Mouse (Mus musculus) forebrain, embryonic 11.5 days (tissue): ENCODE results near the gene Ccdc62. TPM values are rescaled to one million over a fixed set of nuclear protein-coding genes. Genes with fewer than 3 reads are reported as not detected.

Experiments
- ATAC-seq: fragments of 200-750 bp; cut with Nextera tagmentation; replicated peaks from 2 replicates; pipeline ENCODE4 v1.8.0; 2017; ENCODE audit warnings: moderate TSS enrichment; ENCODE audit not compliant: low FRiP score
- DNase-seq: peaks from one replicate; pipeline ENCODE4 v3.0.0-alpha.2; 2017; ENCODE audit warnings: low spot score
- H3K27ac ChIP-seq: fragments of 300-500 bp; sonication (generic); 2 replicates; pipeline ENCODE4 v1.5.1; 2014; ENCODE audit warnings: low read depth, low read length
- H3K27me3 ChIP-seq: fragments of 300-500 bp; sonication (generic); 2 replicates; pipeline ENCODE4 v1.6.1; 2014; ENCODE audit warnings: mild to moderate bottlenecking, low read length, mixed read lengths; ENCODE audit not compliant: control insufficient read depth, insufficient read depth
- H3K36me3 ChIP-seq: fragments of 300-500 bp; sonication (generic); 2 replicates; pipeline ENCODE4 v1.6.1; 2014; ENCODE audit warnings: mild to moderate bottlenecking, low read length, moderate library complexity, mixed read lengths; ENCODE audit not compliant: control insufficient read depth, insufficient read depth
- H3K4me1 ChIP-seq: fragments of 300-500 bp; sonication (generic); replicated peaks from 2 replicates; pipeline ENCODE4 v1.6.1; 2014; ENCODE audit warnings: low read length, mixed read lengths; ENCODE audit not compliant: control insufficient read depth, insufficient read depth
- H3K4me2 ChIP-seq: fragments of 300-500 bp; sonication (generic); 2 replicates; pipeline ENCODE4 v1.6.1; 2014; ENCODE audit warnings: low read depth, mild to moderate bottlenecking, low read length, moderate library complexity, mixed read lengths; ENCODE audit not compliant: severe bottlenecking
- H3K4me3 ChIP-seq: fragments of 300-500 bp; sonication (generic); 2 replicates; pipeline ENCODE4 v1.5.1; 2014; ENCODE audit warnings: low read depth, low read length
- H3K9ac ChIP-seq: fragments of 300-500 bp; sonication (generic); 2 replicates; pipeline ENCODE4 v1.6.1; 2014; ENCODE audit warnings: low read length
- H3K9me3 ChIP-seq: fragments of 300-500 bp; sonication (generic); 2 replicates; pipeline ENCODE4 v1.6.1; 2016; ENCODE audit warnings: low read length, mixed read lengths; ENCODE audit not compliant: control insufficient read depth
- WGBS: fragments of 180-500 bp; shearing (Covaris S2); extraction: QIAGEN DNeasy Blood & Tissue Kit; methylation state at CpG from one replicate; pipeline ENCODE4 v1.1.7; 2014; 5-methylcytosine and 5-hydroxymethylcytosine counted together
- polyA plus RNA-seq: library from polyadenylated mRNA; unstranded; fragments of >200 nt; fragmentation: Nextera tagmentation; extraction: Ambion mirVana; gene quantifications from 2 replicates; pipeline ENCODE4 v1.2.1, GENCODE M21; 2014

Gene Ccdc62
- polyA plus RNA-seq, 1 experiment from 2014 or later: 3.9 TPM

DNA sequence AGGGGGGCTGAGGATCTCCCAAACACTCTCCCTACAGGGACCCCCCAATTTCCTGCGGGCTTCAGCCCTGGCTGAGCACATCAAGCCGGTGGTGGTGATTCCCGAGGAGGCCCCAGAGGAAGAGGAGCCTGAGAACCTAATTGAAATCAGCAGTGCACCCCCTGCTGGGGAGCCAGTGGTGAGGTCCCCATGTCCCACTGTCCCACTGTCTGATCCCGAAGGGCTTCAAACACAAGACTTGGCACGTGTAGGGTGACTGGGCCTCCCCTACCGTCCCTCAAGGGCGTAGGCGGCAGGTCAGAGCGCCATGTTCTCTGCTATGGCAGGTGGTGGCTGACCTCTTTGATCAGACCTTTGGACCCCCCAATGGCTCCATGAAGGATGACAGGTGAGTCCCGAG lies 65.7 kb downstream of the Ccdc62 start:
- no peaks in the 10 kb centered on the region for H3K27me3 ChIP-seq
- H3K9me3 ChIP-seq: no peaks in the 10 kb centered on the region
- no peak overlapping the region for H3K4me2 ChIP-seq
- 87% methylated on average over 10 of the region's 10 CpGs for WGBS
- H3K9ac ChIP-seq: no peak overlapping the region
- ATAC-seq (no peak), DNase-seq (no peak)
- no peak overlapping the region for H3K27ac ChIP-seq
- no peak overlapping the region for H3K4me3 ChIP-seq
- H3K36me3 ChIP-seq: no peaks in the 10 kb centered on the region
- H3K4me1 ChIP-seq: no peaks in the 10 kb centered on the region

DNA sequence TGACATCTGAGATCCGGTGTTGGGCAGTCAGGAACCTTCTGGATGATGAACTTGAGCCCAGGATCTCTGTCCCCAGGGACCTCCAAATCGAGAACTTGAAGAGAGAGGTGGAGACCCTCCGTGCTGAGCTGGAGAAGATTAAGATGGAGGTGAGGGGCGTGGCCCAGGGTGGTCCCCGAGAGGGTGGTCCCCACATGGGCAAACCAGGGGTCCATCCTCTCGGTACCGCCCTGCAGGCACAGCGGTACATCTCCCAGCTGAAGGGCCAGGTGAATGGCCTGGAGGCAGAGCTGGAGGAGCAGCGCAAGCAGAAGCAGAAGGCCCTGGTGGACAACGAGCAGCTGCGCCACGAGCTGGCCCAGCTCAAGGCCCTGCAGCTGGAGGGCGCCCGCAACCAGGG lies 66.2 kb downstream of the Ccdc62 start:
- ATAC-seq (no peak), DNase-seq (no peak)
- H3K4me3 ChIP-seq: no peak overlapping the region
- H3K4me2 ChIP-seq: no peak overlapping the region
- H3K36me3 ChIP-seq: no peaks in the 10 kb centered on the region
- no peaks in the 10 kb centered on the region for H3K27me3 ChIP-seq
- H3K4me1 ChIP-seq: no peaks in the 10 kb centered on the region
- WGBS: 92% methylated on average over 14 of the region's 14 CpGs
- H3K27ac ChIP-seq: no peak overlapping the region
- no peaks in the 10 kb centered on the region for H3K9me3 ChIP-seq
- H3K9ac ChIP-seq: no peak overlapping the region

DNA sequence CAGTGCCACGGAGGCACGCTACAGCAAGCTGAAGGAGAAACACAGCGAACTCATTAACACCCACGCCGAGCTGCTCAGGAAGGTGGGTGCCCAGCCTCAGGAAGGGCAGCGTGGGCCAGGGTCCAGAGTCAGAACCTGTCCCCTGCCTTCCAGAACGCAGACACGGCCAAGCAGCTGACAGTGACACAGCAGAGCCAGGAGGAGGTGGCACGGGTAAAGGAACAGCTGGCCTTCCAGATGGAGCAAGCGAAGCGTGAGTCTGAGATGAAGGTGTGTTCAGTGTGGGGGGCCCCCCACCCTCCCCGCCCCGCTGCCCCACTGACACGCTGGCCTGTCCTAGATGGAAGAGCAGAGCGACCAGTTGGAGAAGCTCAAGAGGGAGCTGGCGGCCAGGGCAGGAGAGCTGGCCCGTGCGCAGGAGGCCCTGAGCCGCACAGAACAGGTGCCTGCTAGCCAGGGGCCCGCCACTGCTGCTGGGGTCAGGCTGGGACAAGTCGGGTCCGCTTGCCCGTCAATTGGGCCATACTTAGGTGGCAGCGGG lies 66.8 kb downstream of the Ccdc62 start:
- no peak for DNase-seq
- Histone ChIP-seq H3K4me3 (no peak overlapping the region), H3K27me3 (no peaks in the 10 kb centered on the region), H3K4me1 (no peaks in the 10 kb centered on the region), H3K9ac (no peak overlapping the region), H3K4me2 (no peak overlapping the region), H3K36me3 (no peaks in the 10 kb centered on the region), H3K27ac (no peak overlapping the region), H3K9me3 (no peaks in the 10 kb centered on the region)
- no peak for ATAC-seq
- 88% methylated on average over 24 of the region's 24 CpGs for WGBS

DNA sequence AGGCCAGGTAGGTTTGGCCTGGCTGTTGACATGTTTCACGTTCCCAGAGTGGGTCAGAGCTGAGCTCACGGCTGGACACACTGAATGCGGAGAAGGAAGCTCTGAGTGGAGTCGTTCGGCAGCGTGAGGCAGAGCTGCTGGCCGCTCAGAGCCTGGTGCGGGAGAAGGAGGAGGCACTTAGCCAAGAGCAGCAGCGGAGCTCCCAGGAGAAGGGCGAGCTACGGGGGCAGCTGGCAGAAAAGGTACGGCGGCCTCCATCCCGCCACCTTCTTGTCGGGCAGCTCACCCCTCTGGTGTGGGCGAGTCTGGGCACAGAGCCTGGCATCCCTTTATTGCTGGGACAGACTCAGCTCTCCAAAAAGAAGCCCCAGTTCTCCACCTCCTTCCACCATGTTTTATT lies 67.3 kb downstream of the Ccdc62 start:
- 86% methylated on average over 16 of the region's 16 CpGs for whole genome bisulfite sequencing
- no peaks in the 10 kb centered on the region for H3K9me3 ChIP-seq
- DNase-seq: no peak
- H3K27me3 ChIP-seq: no peaks in the 10 kb centered on the region
- no peak for ATAC-seq
- no peak overlapping the region for H3K9ac ChIP-seq
- no peak overlapping the region for H3K4me2 ChIP-seq
- H3K36me3 ChIP-seq: no peaks in the 10 kb centered on the region
- H3K27ac ChIP-seq: no peak overlapping the region
- H3K4me1 ChIP-seq: no peaks in the 10 kb centered on the region
- no peak overlapping the region for H3K4me3 ChIP-seq

DNA sequence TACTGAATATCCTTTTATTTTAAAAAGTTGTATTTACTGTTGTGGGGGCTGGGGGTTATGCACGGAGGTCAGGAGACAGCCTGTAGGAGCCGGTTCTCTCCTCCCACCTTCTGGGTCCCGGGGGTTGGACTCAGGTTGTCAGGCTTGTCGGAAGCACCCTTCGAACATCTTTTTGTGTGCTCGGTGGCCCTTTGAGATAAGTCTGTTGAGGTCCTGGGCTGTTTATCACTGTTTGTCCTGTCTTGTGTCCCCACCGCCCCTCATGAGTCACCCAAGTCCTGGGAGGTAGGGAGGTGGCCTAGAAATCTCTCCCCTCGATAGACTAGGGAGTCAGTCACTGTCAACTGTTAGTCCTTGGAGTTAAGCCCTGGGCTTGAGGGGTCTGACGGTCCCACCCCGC lies 67.9 kb downstream of the Ccdc62 start:
- Histone ChIP-seq H3K36me3 (no peaks in the 10 kb centered on the region), H3K27ac (no peak overlapping the region), H3K4me3 (no peak overlapping the region), H3K4me2 (no peak overlapping the region), H3K9ac (no peak overlapping the region), H3K9me3 (no peaks in the 10 kb centered on the region), H3K4me1 (no peaks in the 10 kb centered on the region), H3K27me3 (no peaks in the 10 kb centered on the region)
- DNase-seq: no peak
- WGBS: 90% methylated on average over 10 of the region's 10 CpGs
- ATAC-seq: no peak

DNA sequence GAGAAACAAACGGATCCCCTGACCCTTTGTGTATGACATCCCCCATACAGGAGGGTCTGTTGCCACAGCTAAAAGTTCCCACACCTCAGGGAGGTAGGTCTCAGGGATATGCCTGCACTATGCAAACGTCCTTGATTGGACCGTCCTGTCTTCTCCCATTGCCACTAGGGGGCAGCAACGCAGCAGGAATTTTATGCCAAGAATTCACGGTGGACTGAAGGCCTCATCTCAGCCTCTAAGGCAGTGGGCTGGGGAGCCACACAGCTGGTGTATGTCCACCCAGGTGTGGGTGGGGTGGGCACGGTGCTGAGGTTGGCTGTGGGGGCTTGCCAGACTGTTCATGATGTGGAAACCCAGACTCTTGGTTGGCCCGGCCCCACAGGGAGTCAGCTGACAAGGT lies 70.3 kb downstream of the Ccdc62 start:
- Histone ChIP-seq H3K4me3 (no peak overlapping the region), H3K9ac (no peak overlapping the region), H3K36me3 (peaks cover 4% of the 10 kb centered on the region; the same call in 1 of the 2 replicates), H3K4me1 (no peaks in the 10 kb centered on the region), H3K4me2 (no peak overlapping the region), H3K27ac (no peak overlapping the region), H3K9me3 (no peaks in the 10 kb centered on the region), H3K27me3 (no peaks in the 10 kb centered on the region)
- DNase-seq (peak; percentile 91), ATAC-seq (peak; percentile 58)
- WGBS: 14% methylated on average over 7 of the region's 7 CpGs

DNA sequence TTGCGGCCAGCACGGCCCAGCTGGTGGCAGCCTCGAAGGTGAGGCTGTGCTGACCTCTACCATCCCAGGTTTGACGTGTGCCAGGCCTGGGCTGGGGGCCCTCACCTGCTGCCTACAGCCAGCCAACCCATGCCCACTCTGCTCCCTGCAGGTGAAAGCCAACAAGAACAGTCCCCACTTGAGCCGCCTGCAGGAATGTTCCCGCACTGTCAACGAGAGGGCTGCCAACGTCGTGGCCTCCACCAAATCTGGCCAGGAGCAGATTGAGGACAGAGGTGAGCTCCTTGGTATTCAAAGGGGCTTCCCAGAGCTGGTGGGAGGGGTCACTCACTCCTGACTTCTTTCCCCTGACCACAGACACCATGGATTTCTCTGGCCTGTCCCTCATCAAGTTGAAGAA lies 70.8 kb downstream of the Ccdc62 start:
- no peak overlapping the region for H3K4me2 ChIP-seq
- WGBS: 63% methylated on average over 9 of the region's 9 CpGs
- H3K4me1 ChIP-seq: no peaks in the 10 kb centered on the region
- ATAC-seq (no peak), DNase-seq (no peak)
- H3K9ac ChIP-seq: no peak overlapping the region
- no peak overlapping the region for H3K27ac ChIP-seq
- no peaks in the 10 kb centered on the region for H3K9me3 ChIP-seq
- H3K36me3 ChIP-seq: peaks cover 6% of the 10 kb centered on the region; the same call in 1 of the 2 replicates
- no peaks in the 10 kb centered on the region for H3K27me3 ChIP-seq
- H3K4me3 ChIP-seq: no peak overlapping the region

DNA sequence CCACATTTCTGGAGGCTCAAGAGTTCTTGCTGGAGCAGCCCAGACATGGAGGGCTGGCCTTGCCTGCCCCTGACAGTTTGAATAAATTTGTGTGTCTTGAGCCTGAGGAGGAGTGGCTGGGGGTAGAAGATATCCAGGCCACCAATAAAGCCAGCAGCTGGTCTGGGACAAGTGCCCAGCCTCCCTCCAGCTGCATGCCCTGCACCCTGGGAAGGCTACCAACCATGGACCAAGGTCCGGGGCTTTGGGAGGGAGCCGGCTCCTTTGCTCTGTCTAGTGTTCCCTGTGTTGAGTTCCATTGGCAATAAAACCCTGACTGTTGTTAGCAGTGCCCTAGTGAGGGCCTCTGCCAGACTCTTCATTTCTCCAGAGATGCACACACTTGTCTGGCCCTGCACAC lies 72.4 kb downstream of the Ccdc62 start:
- no peak for DNase-seq
- no peaks in the 10 kb centered on the region for H3K4me1 ChIP-seq
- H3K27ac ChIP-seq: no peak overlapping the region
- 91% methylated on average over 2 of the region's 2 CpGs for WGBS
- peaks cover 13% of the 10 kb centered on the region; the same call in 1 of the 2 replicates for H3K36me3 ChIP-seq
- H3K9me3 ChIP-seq: no peaks in the 10 kb centered on the region
- no peak overlapping the region for H3K9ac ChIP-seq
- no peak for ATAC-seq
- no peak overlapping the region for H3K4me2 ChIP-seq
- no peak overlapping the region for H3K4me3 ChIP-seq
- no peaks in the 10 kb centered on the region for H3K27me3 ChIP-seq

DNA sequence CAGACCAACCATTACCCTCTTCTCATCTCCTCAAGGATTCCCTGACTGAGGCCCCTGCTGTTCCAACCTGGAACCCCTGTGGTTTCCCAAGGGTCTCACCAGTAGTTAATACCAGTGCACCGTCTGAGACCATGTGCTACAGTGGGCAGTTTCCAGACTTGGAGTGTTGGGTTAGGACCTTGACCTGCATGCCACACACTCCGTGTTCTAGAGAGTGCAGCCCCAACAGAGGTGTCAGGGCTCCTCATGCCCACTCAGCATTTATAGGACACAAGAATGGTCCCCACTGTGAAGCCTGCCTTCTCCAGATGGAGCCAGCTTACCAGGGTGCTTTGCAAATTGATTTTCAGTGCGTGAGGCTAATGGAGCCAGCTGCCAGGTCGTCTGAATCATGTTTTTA lies 72.9 kb downstream of the Ccdc62 start:
- DNase-seq (no peak), ATAC-seq (no peak)
- 75% methylated on average over 4 of the region's 4 CpGs for WGBS
- Histone ChIP-seq H3K27me3 (no peaks in the 10 kb centered on the region), H3K4me2 (no peak overlapping the region), H3K36me3 (peaks cover 14% of the 10 kb centered on the region; the same call in 1 of the 2 replicates), H3K4me1 (no peaks in the 10 kb centered on the region), H3K9ac (no peak overlapping the region), H3K4me3 (no peak overlapping the region), H3K9me3 (no peaks in the 10 kb centered on the region), H3K27ac (no peak overlapping the region)
